Mouse (Mus musculus) testis, adult 10 weeks (tissue): ENCODE results near the gene 1810037I17Rik. TPM values are rescaled to one million over a fixed set of nuclear protein-coding genes. Genes with fewer than 3 reads are reported as not detected.

Source experiments
- polyA plus RNA-seq: library from polyadenylated mRNA; stranded (reverse); fragments of 350-450 nt; fragmentation: Illumina TruSeq; extraction: RNeasy Lipid Tissue Mini Kit (QIAGEN cat#74804); gene quantifications from one replicate; pipeline ENCODE4 v1.2.3, GENCODE M21; 2014; ENCODE audit warnings: low read depth, low replicate concordance

Gene 1810037I17Rik
- 23.5 TPM for polyA plus RNA-seq

DNA sequence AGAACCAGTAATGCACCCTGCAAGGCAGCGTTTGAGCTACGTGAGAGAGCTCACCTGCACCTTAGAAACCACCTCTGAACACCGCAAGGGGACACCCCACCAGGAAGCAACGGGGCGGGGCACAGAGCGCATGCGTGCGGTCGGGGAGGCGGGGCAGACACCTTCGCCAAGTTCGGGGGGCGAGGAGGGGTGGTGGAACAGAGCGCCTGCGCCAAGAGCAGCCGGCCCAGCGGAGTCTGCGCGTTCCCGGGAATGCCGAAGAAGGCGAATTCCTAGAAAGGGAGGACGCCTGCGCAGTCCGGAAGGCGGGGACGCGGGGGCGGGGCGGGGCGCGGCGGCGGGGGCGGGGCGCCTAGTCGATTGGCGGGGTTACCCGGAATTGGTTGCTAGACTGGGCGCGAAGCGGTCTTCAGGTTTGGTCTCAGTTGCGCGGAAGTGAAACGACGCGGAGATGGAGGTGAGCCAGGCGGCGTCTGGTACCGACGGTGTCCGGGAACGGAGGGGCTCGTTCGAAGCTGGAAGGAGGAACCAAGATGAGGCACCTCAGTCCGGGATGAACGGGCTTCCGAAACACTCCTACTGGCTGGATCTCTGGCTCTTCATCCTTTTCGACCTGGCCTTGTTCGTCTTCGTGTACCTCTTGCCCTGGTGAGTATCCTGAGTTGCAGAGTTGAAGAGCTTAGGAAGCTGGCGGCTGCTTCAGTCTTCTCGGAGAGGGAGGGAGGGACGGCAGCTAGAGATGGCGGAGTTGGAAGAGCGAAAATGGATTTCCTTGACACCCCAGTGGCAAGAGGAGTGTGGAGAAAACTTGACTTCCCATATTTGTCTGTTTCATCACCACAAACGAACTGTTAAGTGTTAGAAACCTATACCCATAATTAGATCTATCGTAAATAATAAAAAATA lies at the start of gene 1810037I17Rik:
Gene 1810037I17Rik (plus strand): TSS at position 195 of the 906 bp plus-strand sequence.

DNA sequence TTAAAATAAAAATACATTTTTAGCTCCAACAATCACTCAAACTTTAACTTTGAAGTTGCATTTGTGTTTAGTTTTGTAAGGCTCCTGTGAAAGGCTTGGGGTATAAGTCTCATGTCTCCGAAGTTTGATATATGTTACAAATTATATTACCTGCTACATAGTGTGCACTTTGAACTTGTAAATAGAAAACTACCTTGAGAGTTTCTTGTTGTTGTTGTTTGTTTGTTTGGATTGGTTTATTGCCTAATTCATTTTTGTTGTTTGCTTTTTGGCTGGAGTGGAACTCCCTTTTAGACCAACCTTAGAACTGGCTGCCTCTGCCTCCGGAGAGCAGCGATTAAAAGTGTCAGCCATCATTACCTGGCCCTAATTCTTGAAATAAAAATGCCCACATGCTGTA lies 29.2 kb upstream of the 1810037I17Rik start, which contains the start of gene Fabp2:
Gene Fabp2 (plus strand): TSS at position 301 of the 400 bp plus-strand sequence.

GRCm38 (mm10) chr3:122919260-122919659 lies 4.7 kb upstream of the 1810037I17Rik start, which contains the start of gene Gm10959:
Gene Gm10959, minus strand, starts transcription at chr3:122919360.

Other genes starting within 250 kb of the 1810037I17Rik start
- 3.1 TPM for gene Pde5a, start 195.3 kb upstream of the 1810037I17Rik start, polyA plus RNA-seq
- gene Fabp2, start 29.1 kb upstream of the 1810037I17Rik start, polyA plus RNA-seq = 1.3 TPM
- gene Gm10959, start 4.8 kb upstream of the 1810037I17Rik start, polyA plus RNA-seq = not detected
- gene Usp53, start 60.3 kb downstream of the 1810037I17Rik start, polyA plus RNA-seq = 21.1 TPM
- gene Myoz2, start 110.8 kb downstream of the 1810037I17Rik start, polyA plus RNA-seq = 1.2 TPM